Mouse (Mus musculus) mesoderm, embryonic 11.5 days (tissue): ENCODE measurements around the gene Tmem56.

ENCODE experiments used
- DNase-seq: peaks from one replicate; pipeline ENCODE4 v3.0.0-alpha.2; 2012; ENCODE audit warnings: low read depth, low spot score

Tmem56 gene

GRCm38 (mm10) chr3:121279679-121280078 lies 3.2 kb downstream of the Tmem56 start:
- DNase-seq: no peak

GRCm38 (mm10) chr3:121277557-121277956 lies 5.3 kb downstream of the Tmem56 start:
- DNase-seq: no peak

- no peak for DNase-seq
Observed at GRCm38 (mm10) chr3:121277009-121277408, 5.9 kb downstream of the Tmem56 start.

- DNase-seq: no peak
Observed at GRCm38 (mm10) chr3:121274010-121274409, 8.9 kb downstream of the Tmem56 start.

GRCm38 (mm10) chr3:121272577-121272976 lies 10.3 kb downstream of the Tmem56 start:
- DNase-seq: no peak

- DNase-seq: no peak
Observed at GRCm38 (mm10) chr3:121267283-121267682, 15.6 kb downstream of the Tmem56 start.

GRCm38 (mm10) chr3:121264242-121264641 lies 18.7 kb downstream of the Tmem56 start:
- no peak for DNase-seq

GRCm38 (mm10) chr3:121263205-121263548 lies 19.7 kb downstream of the Tmem56 start:
- DNase-seq: no peak

GRCm38 (mm10) chr3:121262521-121263204 lies 20.2 kb downstream of the Tmem56 start:
- peak; percentile 67 for DNase-seq

GRCm38 (mm10) chr3:121261939-121262520 lies 20.9 kb downstream of the Tmem56 start:
- DNase-seq: no peak

GRCm38 (mm10) chr3:121261251-121261650 lies 21.6 kb downstream of the Tmem56 start:
- no peak for DNase-seq

GRCm38 (mm10) chr3:121260831-121261230 lies 22.1 kb downstream of the Tmem56 start:
- DNase-seq: no peak

- DNase-seq: no peak
Observed at GRCm38 (mm10) chr3:121260041-121260440, 22.9 kb downstream of the Tmem56 start.

GRCm38 (mm10) chr3:121258521-121259478 lies 24.1 kb downstream of the Tmem56 start:
- DNase-seq: no peak

GRCm38 (mm10) chr3:121257418-121257817 lies 25.5 kb downstream of the Tmem56 start:
- no peak for DNase-seq

- no peak for DNase-seq
Observed at GRCm38 (mm10) chr3:121256131-121256530, 26.8 kb downstream of the Tmem56 start.

- DNase-seq: no peak
Observed at GRCm38 (mm10) chr3:121255501-121255900, 27.4 kb downstream of the Tmem56 start.

- no peak for DNase-seq
Observed at GRCm38 (mm10) chr3:121250576-121251433, 32.1 kb downstream of the Tmem56 start.

GRCm38 (mm10) chr3:121250048-121250447 lies 32.9 kb downstream of the Tmem56 start:
- DNase-seq: no peak

GRCm38 (mm10) chr3:121242941-121243340 lies 40.0 kb downstream of the Tmem56 start:
- no peak for DNase-seq
